Mouse (Mus musculus) liver, embryonic 14.5 days (tissue): ENCODE measurements around the gene Syne2. TPM values are rescaled to one million over a fixed set of nuclear protein-coding genes. Genes with fewer than 3 reads are reported as not detected.

Experiments
- ATAC-seq: fragments of 200-750 bp; cut with Nextera tagmentation; 2 replicates; pipeline ENCODE4 v1.8.0; 2017; ENCODE audit warnings: moderate number of reproducible peaks, mild to moderate bottlenecking, moderate library complexity; ENCODE audit not compliant: insufficient read depth
- DNase-seq, 3 experiments: peaks; one replicate each; pipeline ENCODE4 v3.0.0-alpha.2; 2012 to 2013; ENCODE audit warnings: low read depth in 3 of 3, low spot score in 3 of 3
- H3K27ac ChIP-seq: fragments of 300-500 bp; sonication (generic); 2 replicates; pipeline ENCODE4 v1.5.1; 2014; ENCODE audit warnings: moderate library complexity, mild to moderate bottlenecking, control low read depth, inconsistent platforms
- H3K27me3 ChIP-seq: fragments of 300-500 bp; sonication (generic); 2 replicates; pipeline ENCODE4 v1.6.1; 2014; ENCODE audit warnings: mild to moderate bottlenecking, low read length, moderate library complexity; ENCODE audit not compliant: control insufficient read depth, insufficient read depth
- H3K36me3 ChIP-seq: fragments of 300-500 bp; sonication (generic); replicated peaks from 2 replicates; pipeline ENCODE4 v1.6.1; 2014; ENCODE audit warnings: low read depth; ENCODE audit not compliant: control insufficient read depth, insufficient read depth
- H3K4me1 ChIP-seq, 2 experiments: fragments of 200-500 bp in 1 of 2; fragments of 300-500 bp in 1 of 2; sonication (generic) in 1 of 2; replicated peaks; 2 replicates each; pipeline ENCODE4 v1.6.1; 2012 to 2014; ENCODE audit warnings: antibody characterized with exemption in 1 of 2, inconsistent platforms in 1 of 2, low read length in 1 of 2; ENCODE audit not compliant: control insufficient read depth in 2 of 2, insufficient read depth in 2 of 2
- H3K4me2 ChIP-seq: fragments of 300-500 bp; sonication (generic); 2 replicates; pipeline ENCODE4 v1.6.1; 2014; ENCODE audit warnings: low read depth, mild to moderate bottlenecking, control low read depth, moderate library complexity
- H3K4me3 ChIP-seq, 2 experiments: fragments of 200-500 bp in 1 of 2; fragments of 300-500 bp in 1 of 2; sonication (generic) in 1 of 2; 2 replicates each; pipeline ENCODE4 v1.5.1; 2012 to 2014; ENCODE audit warnings: low read depth in 2 of 2, low read length in 2 of 2, mild to moderate bottlenecking in 2 of 2, control low read depth in 1 of 2, inconsistent platforms in 1 of 2, moderate library complexity in 1 of 2; ENCODE audit not compliant: insufficient read depth in 1 of 2
- H3K9ac ChIP-seq: fragments of 300-500 bp; sonication (generic); replicated peaks from 2 replicates; pipeline ENCODE4 v1.6.1; 2014; ENCODE audit warnings: mild to moderate bottlenecking, control low read depth, moderate library complexity
- H3K9me3 ChIP-seq: fragments of 300-500 bp; sonication (generic); 2 replicates; pipeline ENCODE4 v1.6.1; 2016; ENCODE audit warnings: low read length, mixed read lengths; ENCODE audit not compliant: control insufficient read depth
- CTCF ChIP-seq: IDR thresholded peaks from 2 replicates; pipeline ENCODE4 v1.5.1; 2016; ENCODE audit warnings: antibody characterized with exemption, low read depth, control low read depth
- EP300 ChIP-seq: IDR thresholded peaks from 2 replicates; pipeline ENCODE4 v1.6.1; 2016; ENCODE audit warnings: antibody characterized with exemption, low read depth
- WGBS: fragments of 180-500 bp; shearing (Covaris S2); extraction: QIAGEN DNeasy Blood & Tissue Kit; methylation state at CpG from one replicate; pipeline ENCODE4 v1.1.7; 2014; ENCODE audit not compliant: insufficient replicate concordance; 5-methylcytosine and 5-hydroxymethylcytosine counted together
- polyA plus RNA-seq, 2 experiments: library from polyadenylated mRNA; depleted of rRNA in 1 of 2; stranded (reverse) in 1 of 2; unstranded in 1 of 2; fragments of >200 nt; fragmentation: Nextera tagmentation in 1 of 2; extraction: Ambion mirVana in 1 of 2; gene quantifications; 2 replicates each; pipeline versions ENCODE4 v1.2.1 to v1.2.3; 2012 to 2014

Syne2 gene
- polyA plus RNA-seq, 2 experiments, result 2.1 to 3.0 TPM

GRCm38 (mm10) chr12:76102621-76103020 is 284.7 kb downstream of the Syne2 start:
- ATAC-seq (no peak), DNase-seq (no peak)
- Histone ChIP-seq H3K4me3 (no peak overlapping the region), H3K27me3 (no peaks in the 10 kb centered on the region), H3K4me2 (no peak overlapping the region), H3K27ac (no peak overlapping the region), H3K9ac (no peak overlapping the region), H3K4me1 (no peaks in the 10 kb centered on the region), H3K9me3 (no peaks in the 10 kb centered on the region), H3K36me3 (no peaks in the 10 kb centered on the region)
- WGBS, result 75% methylated on average over 12 of the region's 12 CpGs
- no peak for TF ChIP-seq CTCF
- no peak for TF ChIP-seq EP300

- Histone ChIP-seq H3K9ac (no peak overlapping the region), H3K27me3 (no peaks in the 10 kb centered on the region), H3K9me3 (no peaks in the 10 kb centered on the region), H3K4me3 (no peak overlapping the region), H3K4me2 (no peak overlapping the region), H3K27ac (no peak overlapping the region), H3K36me3 (no peaks in the 10 kb centered on the region), H3K4me1 (no peaks in the 10 kb centered on the region)
- DNase-seq, result no peak
- WGBS, result 74% methylated on average over 20 of the region's 20 CpGs
- TF ChIP-seq EP300 (no peak), CTCF (no peak)
- no peak for ATAC-seq
Measured at GRCm38 (mm10) chr12:76104596-76105351, 286.8 kb downstream of the Syne2 start.

- Histone ChIP-seq H3K9ac (no peak overlapping the region), H3K4me3 (no peak overlapping the region), H3K27ac (no peak overlapping the region), H3K4me2 (no peak overlapping the region), H3K36me3 (no peaks in the 10 kb centered on the region), H3K27me3 (no peaks in the 10 kb centered on the region), H3K4me1 (no peaks in the 10 kb centered on the region), H3K9me3 (no peaks in the 10 kb centered on the region)
- WGBS, result 74% methylated on average over 15 of the region's 15 CpGs
- ATAC-seq (no peak), DNase-seq (no peak)
- no peak for TF ChIP-seq CTCF
- no peak for TF ChIP-seq EP300
Measured at GRCm38 (mm10) chr12:76109646-76110405, 291.9 kb downstream of the Syne2 start.

- no peaks in the 10 kb centered on the region for H3K4me1 ChIP-seq
- ATAC-seq, result no peak
- H3K27ac ChIP-seq, result no peak overlapping the region
- H3K36me3 ChIP-seq, result no peaks in the 10 kb centered on the region
- H3K4me3 ChIP-seq, result no peak overlapping the region
- no peak overlapping the region for H3K4me2 ChIP-seq
- TF ChIP-seq CTCF (no peak), EP300 (no peak)
- no peaks in the 10 kb centered on the region for H3K9me3 ChIP-seq
- H3K9ac ChIP-seq, result no peak overlapping the region
- H3K27me3 ChIP-seq, result no peaks in the 10 kb centered on the region
- no peak for DNase-seq
- WGBS, result 48% methylated on average over 3 of the region's 3 CpGs
Measured at GRCm38 (mm10) chr12:76111046-76111445, 293.1 kb downstream of the Syne2 start.

GRCm38 (mm10) chr12:76116577-76116976 is 298.6 kb downstream of the Syne2 start:
- Histone ChIP-seq H3K4me1 (no peaks in the 10 kb centered on the region), H3K9ac (no peak overlapping the region), H3K27ac (no peak overlapping the region), H3K9me3 (no peaks in the 10 kb centered on the region), H3K4me2 (no peak overlapping the region), H3K4me3 (no peak overlapping the region), H3K36me3 (no peaks in the 10 kb centered on the region), H3K27me3 (no peaks in the 10 kb centered on the region)
- WGBS, result 49% methylated on average over 4 of the region's 4 CpGs
- DNase-seq (no peak), ATAC-seq (no peak)
- TF ChIP-seq CTCF (no peak), EP300 (no peak)
